Mouse (Mus musculus) heart, adult 9 months (tissue): ENCODE measurements around the gene Mettl7a1.
A peak's percentile ranks its signal among the peaks of the same experiment; 100 is the strongest.
"Not testable (repeated sequence)": the region's sequence is repeated elsewhere in the genome, so short reads cannot be mapped to it uniquely, and the experiment has no call there.

Experiments
- DNase-seq, 2 experiments: peaks; one replicate each; pipeline ENCODE4 v3.0.0; 2022; ENCODE audit warnings: low spot score in 2 of 2

Gene Mettl7a1

GRCm38 (mm10) chr15:100300499-100300898 lies 3.4 kb upstream of the Mettl7a1 start:
- DNase-seq = no peak

DNA sequence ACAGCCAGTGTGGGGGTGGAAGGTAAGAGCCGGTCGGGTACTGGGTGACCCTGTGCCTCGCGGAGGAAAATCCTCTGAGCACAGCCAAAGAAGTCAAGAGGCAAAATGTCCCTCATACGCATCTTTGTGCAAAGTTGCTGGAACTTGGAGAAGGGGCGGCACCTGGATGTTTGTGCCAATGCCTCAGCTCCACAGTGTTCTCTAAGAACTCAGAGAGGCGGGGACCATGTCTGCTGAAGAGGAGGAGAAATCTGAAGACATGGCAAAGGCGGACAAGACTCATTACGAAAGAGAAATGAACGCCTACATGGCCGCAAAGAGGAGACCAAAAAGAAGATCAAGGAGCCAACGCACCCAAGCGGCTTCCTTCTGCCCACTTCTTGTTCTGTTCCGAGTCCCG lies 2.4 kb upstream of the Mettl7a1 start:
- no peak for DNase-seq

GRCm38 (mm10) chr15:100303428-100304018 lies 417 bp upstream of the Mettl7a1 start:
- DNase-seq = no peak

DNA sequence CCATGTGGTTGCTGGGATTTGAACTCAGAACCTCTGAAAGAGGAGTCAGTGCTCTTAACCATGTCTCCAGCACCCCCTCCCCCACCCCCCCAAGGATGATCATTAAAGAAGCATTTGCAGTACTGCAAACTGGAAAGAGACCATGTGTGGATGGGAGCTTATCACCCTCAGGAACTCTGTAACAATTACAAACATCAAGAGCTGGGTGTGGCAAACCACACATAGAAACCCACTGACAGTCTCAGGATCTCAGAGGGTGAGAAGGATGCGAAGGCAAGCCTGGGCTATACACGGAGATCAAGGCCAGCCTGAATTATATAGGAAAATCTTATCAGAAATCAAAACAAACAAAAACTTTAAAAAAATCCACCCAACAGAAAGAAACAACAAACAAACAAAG lies 2.3 kb downstream of the Mettl7a1 start:
- DNase-seq = no peak

DNA sequence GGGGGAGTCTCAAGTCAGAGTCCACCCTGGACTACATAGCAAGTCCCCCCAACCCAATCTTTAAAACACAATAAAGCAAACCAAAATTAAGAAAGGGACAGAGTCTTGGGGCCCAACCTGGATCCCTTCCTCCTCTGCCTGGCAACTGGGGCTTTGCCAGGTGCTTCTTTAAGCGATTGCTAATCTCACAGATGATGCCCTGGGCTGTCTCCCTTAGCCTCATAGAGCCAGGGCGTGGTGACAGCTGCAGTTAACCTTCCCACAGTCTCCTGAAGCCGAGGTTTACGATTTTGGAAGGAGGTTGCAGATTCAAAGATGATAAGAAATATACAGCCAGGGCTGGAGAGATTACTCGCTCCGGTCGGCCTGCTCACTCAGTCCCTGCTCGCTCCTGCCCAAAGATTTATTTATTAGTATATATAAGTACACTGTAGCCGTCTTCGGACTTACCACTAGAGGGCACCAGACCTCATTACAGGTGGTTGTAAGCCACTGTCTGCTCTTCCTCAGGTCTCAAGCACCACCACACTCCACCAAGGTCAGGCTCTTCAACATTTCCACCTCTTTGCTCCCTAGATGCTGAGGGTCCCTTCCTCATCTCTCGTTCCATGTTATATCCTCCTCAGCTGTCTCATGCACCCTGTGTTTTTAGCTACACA lies 3.6 kb downstream of the Mettl7a1 start:
- DNase-seq = peak in 1 of 2 experiments; percentile 13

DNA sequence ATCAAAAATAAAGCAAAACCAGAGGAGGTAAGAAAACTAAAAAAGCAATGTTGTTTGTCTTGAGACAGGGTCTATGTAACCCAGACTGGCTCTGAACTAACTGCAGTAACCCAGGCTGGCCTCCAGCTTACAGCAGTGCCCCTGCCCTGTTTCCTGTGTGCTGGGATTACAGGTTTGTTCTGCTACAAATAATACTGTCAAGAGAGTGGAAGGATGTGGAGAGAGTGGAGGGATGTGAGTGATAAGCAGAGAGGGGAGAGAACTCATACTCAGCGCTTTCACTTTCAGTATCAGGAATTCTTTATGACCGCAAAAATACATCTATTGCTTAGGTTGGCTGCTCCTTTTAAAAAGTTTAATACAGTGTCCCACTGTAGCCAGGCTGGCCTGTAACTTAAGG lies 8.4 kb downstream of the Mettl7a1 start:
- no peak for DNase-seq

DNA sequence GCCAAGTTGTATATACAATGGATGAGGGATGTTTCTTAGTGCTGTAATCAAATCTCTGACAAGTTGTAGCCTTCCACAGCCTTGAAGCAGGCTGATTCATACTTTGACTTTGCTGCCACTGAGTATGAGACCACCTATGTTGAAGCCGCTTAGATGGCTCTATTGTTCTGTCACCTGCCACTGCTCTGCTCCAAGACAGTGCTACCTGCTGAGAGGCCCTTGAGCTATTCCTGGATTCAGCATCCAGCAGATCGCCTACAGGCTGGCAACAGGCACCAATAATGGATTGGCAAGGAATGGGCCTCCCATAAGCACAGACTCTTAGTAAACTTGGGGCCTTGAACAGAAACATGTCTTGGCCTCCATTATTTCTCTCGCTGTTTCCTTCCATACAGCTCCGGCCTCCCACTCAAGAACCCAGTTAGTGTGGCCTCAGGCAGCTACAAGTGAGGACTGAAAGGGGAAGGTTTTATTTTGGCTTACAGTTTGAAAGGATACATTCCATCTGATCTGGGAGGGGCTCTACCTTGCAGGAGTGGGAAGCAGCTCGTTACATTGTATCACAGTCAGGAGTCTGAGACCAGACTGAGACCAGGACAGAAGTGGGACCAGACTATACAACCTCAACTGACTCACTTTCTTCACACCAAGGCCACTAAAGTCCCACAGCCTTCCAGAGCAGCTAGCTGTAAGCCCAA lies 10.7 kb downstream of the Mettl7a1 start:
- DNase-seq = no peak

DNA sequence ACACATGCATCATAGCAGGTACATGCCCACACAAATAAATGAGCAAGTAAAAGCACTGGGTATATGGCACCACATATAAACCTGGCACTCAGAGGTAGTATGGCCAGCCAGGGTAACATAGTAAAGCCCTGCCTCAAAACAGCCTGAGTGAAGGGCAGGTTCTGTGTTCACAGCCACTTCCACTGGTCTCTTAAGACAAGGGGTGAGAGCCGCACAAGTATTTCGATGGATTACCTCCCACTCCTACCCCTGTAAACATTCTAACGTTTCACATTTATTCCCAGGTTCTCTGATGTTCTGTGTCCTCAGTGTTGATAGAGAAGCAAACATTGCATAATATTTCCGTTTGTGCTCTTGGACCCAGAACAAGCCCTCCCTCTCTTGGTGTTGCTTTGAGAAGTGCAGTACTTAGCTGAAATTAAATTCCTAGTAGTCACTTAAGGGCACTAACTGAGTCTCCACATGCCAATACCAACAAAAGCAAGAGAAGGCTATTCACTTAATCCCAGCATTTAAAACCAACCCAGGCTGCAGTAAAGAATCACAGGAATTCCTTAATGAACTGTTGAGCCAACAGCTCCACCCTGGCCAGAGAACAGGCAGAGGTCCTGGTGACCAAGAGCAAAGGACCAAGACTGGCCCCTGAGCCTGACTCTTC lies 14.2 kb downstream of the Mettl7a1 start:
- peak; percentile 38 to 40 for DNase-seq

GRCm38 (mm10) chr15:100319884-100320283 lies 15.9 kb downstream of the Mettl7a1 start:
- no peak for DNase-seq

GRCm38 (mm10) chr15:100320295-100320905 lies 16.5 kb downstream of the Mettl7a1 start:
- peak; percentile 12 to 26 for DNase-seq

DNA sequence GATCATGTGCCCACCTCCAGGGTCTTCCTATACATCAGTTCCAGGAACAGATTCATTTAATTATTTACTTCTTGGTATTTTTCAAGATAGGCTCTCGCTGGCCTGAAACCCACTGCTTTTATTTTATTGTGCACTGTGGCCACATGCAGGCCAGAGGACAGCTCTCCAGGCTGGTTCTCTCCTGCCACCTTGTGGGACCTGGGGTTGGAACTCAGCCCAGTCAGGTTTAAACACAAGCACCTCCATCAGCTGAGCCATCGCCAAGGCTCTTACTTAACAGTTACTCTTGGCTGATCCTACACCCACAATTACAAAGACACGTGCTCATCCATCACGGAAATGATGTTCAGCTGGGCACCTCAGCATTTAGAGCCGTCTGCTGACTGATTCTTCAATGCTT lies 17.2 kb downstream of the Mettl7a1 start:
- DNase-seq = peak in 1 of 2 experiments; percentile 53

DNA sequence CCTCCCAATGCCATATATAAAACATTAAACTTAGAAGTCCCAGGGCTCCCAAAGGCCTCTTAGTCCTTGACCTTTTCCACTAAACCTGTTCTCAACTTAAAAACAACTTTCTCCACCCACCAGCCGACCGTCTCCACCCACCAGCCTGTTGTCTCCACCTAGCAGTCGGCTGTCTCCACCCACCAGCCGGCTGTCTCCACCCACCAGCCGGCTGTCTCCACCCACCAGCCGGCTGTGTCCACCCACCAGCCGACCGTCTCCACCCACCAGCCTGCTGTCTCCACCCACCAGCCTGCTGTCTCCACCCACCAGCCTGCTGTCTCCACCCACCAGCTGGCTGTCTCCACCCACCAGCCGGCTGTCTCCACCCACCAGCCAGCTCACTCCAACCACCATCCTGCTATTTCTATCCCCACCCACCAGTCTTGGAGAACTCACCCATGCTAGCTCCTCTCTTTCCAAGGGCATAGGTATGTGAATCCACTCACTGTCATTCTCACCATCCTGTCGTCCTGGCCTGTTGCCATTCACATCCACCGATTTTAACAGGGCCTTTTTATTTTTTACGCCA lies 20.2 kb downstream of the Mettl7a1 start:
- no peak for DNase-seq

- DNase-seq = no peak
Measured at GRCm38 (mm10) chr15:100325235-100325634, 21.3 kb downstream of the Mettl7a1 start.

- DNase-seq = not testable (repeated sequence)
Measured at GRCm38 (mm10) chr15:100328089-100328488, 24.1 kb downstream of the Mettl7a1 start.

GRCm38 (mm10) chr15:100329336-100329735 lies 25.4 kb downstream of the Mettl7a1 start:
- DNase-seq = not testable (repeated sequence)

DNA sequence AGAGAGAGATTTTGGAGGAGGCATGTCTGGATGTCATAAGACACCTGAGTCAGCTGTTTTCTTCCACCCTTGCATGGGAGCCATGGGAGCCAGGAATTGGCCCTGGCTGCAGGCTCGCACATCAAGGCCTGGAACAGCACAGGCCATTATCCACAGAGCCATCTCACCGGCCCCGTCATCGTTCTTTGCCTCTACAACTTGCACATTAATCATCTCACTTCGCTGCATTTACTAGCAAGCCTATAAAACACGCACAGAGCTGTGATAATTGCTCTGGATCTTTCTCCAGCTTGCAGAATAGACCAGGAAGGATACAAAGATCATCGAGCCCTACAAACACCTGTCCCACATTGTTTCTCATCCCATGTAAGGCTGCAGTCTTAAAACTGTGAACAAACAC lies 26.8 kb downstream of the Mettl7a1 start:
- DNase-seq = no peak

DNA sequence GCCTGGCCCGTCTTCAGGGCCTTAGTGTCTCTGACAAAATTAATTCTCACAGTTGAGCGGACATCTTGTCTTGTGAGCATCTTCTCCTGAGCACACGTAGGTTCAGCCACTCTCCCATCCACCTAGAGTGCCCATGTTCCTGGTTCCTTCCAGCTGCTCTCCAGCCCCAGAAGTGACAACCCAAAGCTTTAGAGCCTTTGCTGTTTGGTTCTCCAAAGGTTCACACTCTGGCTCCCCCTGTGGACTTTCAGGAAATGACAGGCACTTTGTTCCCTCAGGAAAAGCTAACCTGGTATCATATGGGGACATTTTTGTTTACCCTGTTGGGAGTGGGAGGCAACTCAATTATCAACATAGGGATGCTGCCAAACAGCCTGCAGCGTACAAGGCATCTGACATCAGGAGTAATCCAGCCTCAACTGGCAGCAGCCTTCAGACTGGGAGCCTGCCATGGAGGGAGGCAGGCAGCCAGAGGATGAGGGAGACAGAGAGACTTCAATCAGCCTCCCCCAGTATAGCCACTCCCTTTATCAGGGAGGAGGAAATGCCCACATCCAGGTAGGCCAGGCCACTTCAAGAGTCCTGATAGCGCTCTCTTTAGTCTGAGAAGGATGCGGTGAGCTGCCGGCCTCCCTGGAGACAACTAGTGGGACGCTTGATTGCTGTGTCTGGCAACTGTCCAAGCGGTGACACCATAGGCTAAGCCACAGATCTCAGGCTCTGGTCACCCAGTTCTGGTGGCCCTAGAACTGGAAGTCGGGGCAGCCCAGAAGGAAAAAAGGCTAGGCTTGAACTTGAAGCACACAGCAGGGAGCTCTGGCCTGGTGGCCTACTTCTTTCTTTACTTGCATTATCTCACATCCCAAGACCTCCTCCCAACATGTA lies 28.4 kb downstream of the Mettl7a1 start:
- peak in 1 of 2 experiments; percentile 9 for DNase-seq

GRCm38 (mm10) chr15:100334629-100335028 lies 30.7 kb downstream of the Mettl7a1 start, which contains the start of gene Mettl7a3:
Gene Mettl7a3, plus strand, starts transcription at chr15:100334929.
- DNase-seq = no peak

DNA sequence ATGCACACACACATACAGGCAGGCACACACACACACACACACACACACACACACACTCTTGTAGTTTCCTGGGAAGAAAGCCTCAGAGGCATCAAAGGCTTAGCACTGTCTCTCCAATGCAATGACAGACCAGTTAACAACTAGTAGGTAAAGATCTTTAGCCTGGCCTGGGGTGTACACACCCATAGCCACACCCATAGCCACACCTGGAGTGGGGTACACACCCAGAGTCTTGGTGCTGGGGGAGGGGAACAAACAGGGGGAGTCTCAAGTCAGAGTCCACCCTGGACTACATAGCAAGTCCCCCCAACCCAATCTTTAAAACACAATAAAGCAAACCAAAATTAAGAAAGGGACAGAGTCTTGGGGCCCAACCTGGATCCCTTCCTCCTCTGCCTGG lies 33.4 kb downstream of the Mettl7a1 start:
- not testable (repeated sequence) for DNase-seq

- DNase-seq = peak in 1 of 2 experiments; percentile 28
Measured at GRCm38 (mm10) chr15:100337847-100338246, 33.9 kb downstream of the Mettl7a1 start.
